Mouse (Mus musculus): ENCODE results near the gene Mfsd6.

DNA sequence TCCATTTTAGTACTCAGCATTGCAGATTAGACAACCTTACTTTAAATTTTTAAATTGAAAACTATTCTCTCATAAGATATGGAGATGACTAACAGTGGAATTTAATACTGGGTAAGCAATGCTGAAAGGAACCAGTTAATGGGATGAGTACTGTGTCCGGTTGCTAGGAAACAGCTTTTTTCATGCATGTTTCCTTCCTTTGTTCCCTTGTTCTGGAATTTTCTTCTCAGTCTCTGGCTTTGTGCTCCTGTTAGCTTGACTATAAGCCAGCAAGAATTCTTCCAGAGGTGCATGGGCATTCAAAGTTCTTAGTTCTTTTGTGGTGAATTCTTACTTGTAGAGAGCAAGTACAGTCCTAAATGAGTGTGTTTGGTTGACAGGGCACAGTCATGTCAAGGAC lies 30.9 kb upstream of the Mfsd6 start:
- TF ChIP-seq POLR2AphosphoS2 (IDR thresholded peaks at IDR 0.05; ENCODE audit: insufficient read length, low read depth) (no peak), POLR2A (IDR thresholded peaks at IDR 0.05; ENCODE audit: insufficient read length, low read depth) (no peak), MYOG (IDR thresholded peaks at IDR 0.05; ENCODE audit: control insufficient read depth in 1 of 3, insufficient read depth in 1 of 3, insufficient read length in 2 of 3, low read depth in 2 of 3) (no peak), TCF12 (IDR thresholded peaks at IDR 0.05; ENCODE audit: insufficient read depth, poor library complexity, severe bottlenecking) (no peak), E2F4 (IDR thresholded peaks at IDR 0.05; ENCODE audit: insufficient read depth) (no peak), TCF3 (IDR thresholded peaks at IDR 0.05; ENCODE audit: insufficient read length, low read depth) (no peak), CEBPB (IDR thresholded peaks at IDR 0.05; ENCODE audit: insufficient read depth, poor library complexity, severe bottlenecking) (no peak), USF1 (IDR thresholded peaks at IDR 0.05; ENCODE audit: low read depth) (no peak), REST (IDR thresholded peaks at IDR 0.05; ENCODE audit: insufficient read depth, insufficient read length) (no peak), MAX (IDR thresholded peaks at IDR 0.05; ENCODE audit: low read depth) (no peak), MYOD1 (IDR thresholded peaks at IDR 0.05; ENCODE audit: control insufficient read depth in 1 of 3, insufficient read length in 2 of 3, low read depth in 2 of 3) (no peak)

Measured in myocyte (in vitro differentiated cells).